Mouse (Mus musculus): ENCODE measurements around the gene Gipc2. TPM values are rescaled to one million over a fixed set of nuclear protein-coding genes. Genes with fewer than 3 reads are reported as not detected.

Gipc2 gene
- polyA plus RNA-seq, 1 experiment from 2014 or later = 9.3 TPM

DNA sequence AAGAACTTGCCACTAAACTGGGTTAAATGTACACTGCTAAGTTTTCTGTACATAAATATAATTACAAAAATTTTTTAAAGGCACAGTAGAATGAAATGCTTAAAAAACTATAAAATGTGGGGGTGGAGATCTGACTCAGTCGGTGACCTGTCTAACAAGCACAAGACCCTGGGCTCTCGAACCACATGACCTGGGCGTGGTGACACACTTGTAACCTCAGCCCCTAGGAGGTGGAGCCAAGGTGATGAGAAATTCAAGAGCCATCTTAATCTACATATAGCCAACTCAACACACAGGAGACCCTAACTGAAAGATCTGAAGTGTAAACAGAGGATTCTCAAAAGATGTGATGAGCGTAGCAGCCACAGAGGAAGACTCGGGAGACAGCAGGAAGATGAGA is 11.9 kb downstream of the Gipc2 start:
- Histone ChIP-seq H3K27me3 (ENCODE audit: control insufficient read depth, insufficient read depth, low read length) (no peaks in the 10 kb centered on the region), H3K9me3 (ENCODE audit: control insufficient read depth, low read length) (no peaks in the 10 kb centered on the region), H3K4me1 (ENCODE audit: control insufficient read depth, insufficient read depth, low read length) (no peaks in the 10 kb centered on the region), H3K4me2 (ENCODE audit: low read length) (no peak overlapping the region), H3K9ac (replicated peaks; ENCODE audit: low read length) (no peak overlapping the region), H3K4me3 (replicated peaks; ENCODE audit: low read depth, low read length) (no peak overlapping the region), H3K36me3 (ENCODE audit: control insufficient read depth, insufficient read depth, low read length) (no peaks in the 10 kb centered on the region), H3K27ac (replicated peaks; ENCODE audit: low read depth, low read length) (no peak overlapping the region)
- DNase-seq (no peak), ATAC-seq (ENCODE audit: low FRiP score, low TSS enrichment) (no peak)
- 91% methylated on average over 5 of the region's 5 CpGs for WGBS

DNA sequence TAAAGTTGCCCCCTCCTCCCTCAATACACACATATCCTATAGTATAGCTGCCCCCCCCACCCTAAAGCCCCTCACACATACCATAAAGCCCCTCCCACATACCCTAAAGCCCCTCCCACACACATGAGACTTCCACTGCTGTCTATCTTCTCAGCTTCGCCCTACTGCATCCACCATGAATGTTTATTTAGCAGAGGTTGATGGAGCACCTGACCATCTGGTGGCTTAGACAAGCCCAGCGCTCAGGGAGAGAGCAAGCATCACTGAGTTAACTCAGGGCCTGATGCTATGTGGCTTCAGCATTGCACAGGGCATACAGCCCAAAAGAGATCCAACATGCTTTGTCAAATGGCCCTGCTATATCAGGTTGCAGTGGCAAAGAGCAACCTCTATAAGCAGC is 12.9 kb downstream of the Gipc2 start:
- no peaks in the 10 kb centered on the region for H3K4me1 ChIP-seq (ENCODE audit: control insufficient read depth, insufficient read depth, low read length)
- no peak overlapping the region for H3K4me2 ChIP-seq (ENCODE audit: low read length)
- no peaks in the 10 kb centered on the region for H3K36me3 ChIP-seq (ENCODE audit: control insufficient read depth, insufficient read depth, low read length)
- no peak overlapping the region for H3K27ac ChIP-seq (replicated peaks; ENCODE audit: low read depth, low read length)
- no peak overlapping the region for H3K9ac ChIP-seq (replicated peaks; ENCODE audit: low read length)
- no peaks in the 10 kb centered on the region for H3K27me3 ChIP-seq (ENCODE audit: control insufficient read depth, insufficient read depth, low read length)
- no peak for ATAC-seq (ENCODE audit: low FRiP score, low TSS enrichment)
- 94% methylated on average over 2 of the region's 2 CpGs for WGBS
- no peak for DNase-seq
- no peak overlapping the region for H3K4me3 ChIP-seq (replicated peaks; ENCODE audit: low read depth, low read length)
- H3K9me3 ChIP-seq (ENCODE audit: control insufficient read depth, low read length) = no peaks in the 10 kb centered on the region

DNA sequence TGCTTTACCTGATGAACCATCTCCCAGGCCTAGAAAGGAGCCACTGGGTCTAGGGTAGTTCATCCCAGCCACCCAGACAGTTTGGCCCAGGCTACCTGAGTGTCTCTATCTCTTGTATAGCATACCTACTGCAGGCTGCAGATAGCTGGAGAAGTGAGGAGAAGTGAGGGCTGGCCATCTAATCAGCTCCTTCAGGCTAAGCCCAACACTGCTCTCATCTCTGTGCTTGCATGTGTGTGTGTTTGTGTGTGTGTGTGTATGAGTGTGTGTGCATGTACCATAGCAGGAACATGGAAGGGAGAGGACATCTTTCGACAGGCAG is 13.6 kb downstream of the Gipc2 start:
- Histone ChIP-seq H3K9me3 (ENCODE audit: control insufficient read depth, low read length) (no peaks in the 10 kb centered on the region), H3K4me3 (replicated peaks; ENCODE audit: low read depth, low read length) (no peak overlapping the region), H3K4me2 (ENCODE audit: low read length) (no peak overlapping the region), H3K27me3 (ENCODE audit: control insufficient read depth, insufficient read depth, low read length) (no peaks in the 10 kb centered on the region), H3K27ac (replicated peaks; ENCODE audit: low read depth, low read length) (no peak overlapping the region), H3K36me3 (ENCODE audit: control insufficient read depth, insufficient read depth, low read length) (no peaks in the 10 kb centered on the region), H3K9ac (replicated peaks; ENCODE audit: low read length) (no peak overlapping the region), H3K4me1 (ENCODE audit: control insufficient read depth, insufficient read depth, low read length) (no peaks in the 10 kb centered on the region)
- peak; percentile 26; the same call in 1 of the 2 replicates for ATAC-seq (ENCODE audit: low FRiP score, low TSS enrichment)
- DNase-seq = no peak
- 90% methylated on average over 1 of the region's 1 CpGs for WGBS

DNA sequence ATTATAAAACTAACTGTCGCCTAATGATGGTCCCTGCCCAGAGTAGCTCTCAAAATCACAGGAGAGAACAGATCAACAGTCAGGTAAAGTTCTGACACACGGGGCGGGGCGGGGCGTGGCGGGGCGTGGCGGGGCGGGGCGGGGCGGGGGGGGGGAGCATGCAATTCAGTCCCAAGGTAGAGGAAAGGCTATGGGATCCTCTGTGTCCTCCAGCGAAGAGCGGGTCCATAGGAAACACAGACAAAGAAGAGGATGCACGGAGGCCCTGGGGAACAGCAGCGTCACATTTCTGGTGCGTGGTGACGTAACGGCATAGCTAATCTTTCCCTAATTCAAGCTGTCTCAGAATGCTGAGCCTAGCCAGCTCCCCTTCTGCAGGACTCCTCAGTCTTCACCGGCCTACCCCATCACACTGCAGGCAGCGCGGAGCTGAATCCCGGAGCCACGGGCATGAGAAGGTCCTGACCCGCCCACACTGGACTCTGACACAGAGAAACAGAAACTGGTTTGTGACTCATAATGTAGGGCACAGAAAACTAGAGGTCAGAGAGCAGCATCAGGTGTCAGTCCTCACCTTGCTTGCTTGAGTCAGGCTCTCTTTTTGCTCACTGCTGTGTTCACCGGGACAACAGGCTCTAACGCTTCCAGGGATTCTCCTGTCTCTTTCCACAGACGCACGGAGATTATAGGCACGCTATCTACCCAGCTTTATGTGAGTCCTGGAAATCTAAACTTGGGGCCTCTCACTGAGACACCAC is 14.1 kb downstream of the Gipc2 start:
- H3K9ac ChIP-seq (replicated peaks; ENCODE audit: low read length) = no peak overlapping the region
- H3K27ac ChIP-seq (replicated peaks; ENCODE audit: low read depth, low read length) = no peak overlapping the region
- H3K4me3 ChIP-seq (replicated peaks; ENCODE audit: low read depth, low read length) = 0 out of 2 replicates have a peak overlapping the region, but pooled peaks have one; percentile 0
- no peaks in the 10 kb centered on the region for H3K36me3 ChIP-seq (ENCODE audit: control insufficient read depth, insufficient read depth, low read length)
- peak overlapping the region; percentile 27 for H3K4me2 ChIP-seq (ENCODE audit: low read length)
- 64% methylated on average over 29 of the region's 29 CpGs for WGBS
- ATAC-seq (ENCODE audit: low FRiP score, low TSS enrichment) (peak; percentile 20; the same call in 1 of the 2 replicates), DNase-seq (peak; percentile 31)
- no peaks in the 10 kb centered on the region for H3K9me3 ChIP-seq (ENCODE audit: control insufficient read depth, low read length)
- H3K27me3 ChIP-seq (ENCODE audit: control insufficient read depth, insufficient read depth, low read length) = no peaks in the 10 kb centered on the region
- no peaks in the 10 kb centered on the region for H3K4me1 ChIP-seq (ENCODE audit: control insufficient read depth, insufficient read depth, low read length)

DNA sequence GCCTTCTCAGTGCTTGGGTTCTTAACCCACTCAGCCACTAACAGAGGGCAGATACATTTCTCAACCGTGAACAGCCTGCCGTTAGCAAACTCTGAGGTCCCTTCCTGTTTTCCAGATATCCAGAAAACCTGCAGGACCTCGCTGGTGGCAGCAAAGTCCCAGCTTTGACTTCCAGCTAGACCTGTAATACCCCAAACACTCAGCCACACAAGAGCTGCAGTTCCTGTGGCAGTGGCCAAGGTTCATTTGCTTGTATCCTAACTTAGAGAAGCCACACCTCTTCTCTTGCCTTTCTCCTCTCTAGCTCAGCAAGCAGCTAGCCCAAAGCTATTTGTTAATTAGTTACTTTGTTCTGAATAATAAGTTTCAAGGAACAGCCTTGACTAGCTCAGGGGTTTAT is 16.2 kb downstream of the Gipc2 start:
- H3K4me1 ChIP-seq (ENCODE audit: control insufficient read depth, insufficient read depth, low read length) = no peaks in the 10 kb centered on the region
- no peak overlapping the region for H3K4me2 ChIP-seq (ENCODE audit: low read length)
- no peaks in the 10 kb centered on the region for H3K36me3 ChIP-seq (ENCODE audit: control insufficient read depth, insufficient read depth, low read length)
- no peak for ATAC-seq (ENCODE audit: low FRiP score, low TSS enrichment)
- H3K27ac ChIP-seq (replicated peaks; ENCODE audit: low read depth, low read length) = no peak overlapping the region
- no peak overlapping the region for H3K9ac ChIP-seq (replicated peaks; ENCODE audit: low read length)
- WGBS = 69% methylated on average over 3 of the region's 3 CpGs
- no peak overlapping the region for H3K4me3 ChIP-seq (replicated peaks; ENCODE audit: low read depth, low read length)
- no peak for DNase-seq
- H3K9me3 ChIP-seq (ENCODE audit: control insufficient read depth, low read length) = no peaks in the 10 kb centered on the region
- no peaks in the 10 kb centered on the region for H3K27me3 ChIP-seq (ENCODE audit: control insufficient read depth, insufficient read depth, low read length)

DNA sequence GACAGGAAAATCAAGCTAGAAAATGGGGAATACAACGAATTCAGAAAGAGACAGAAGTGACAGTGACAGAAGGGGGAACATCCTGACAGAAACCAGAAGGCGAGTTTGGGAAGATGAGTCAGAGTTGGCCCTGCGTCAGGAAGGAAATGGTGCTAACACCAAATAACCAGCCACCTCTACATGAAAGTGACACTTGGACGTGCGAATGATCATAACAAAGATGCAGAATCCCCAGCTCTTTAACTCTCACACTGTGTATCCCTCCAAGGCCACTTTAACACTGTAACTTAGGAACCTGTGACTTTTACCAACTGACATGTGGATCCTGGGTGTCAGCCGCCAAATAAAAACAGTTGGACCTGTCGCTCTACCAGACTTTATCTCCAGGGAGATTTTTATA is 16.6 kb downstream of the Gipc2 start:
- WGBS = 82% methylated on average over 7 of the region's 7 CpGs
- H3K27ac ChIP-seq (replicated peaks; ENCODE audit: low read depth, low read length) = no peak overlapping the region
- no peaks in the 10 kb centered on the region for H3K9me3 ChIP-seq (ENCODE audit: control insufficient read depth, low read length)
- no peaks in the 10 kb centered on the region for H3K27me3 ChIP-seq (ENCODE audit: control insufficient read depth, insufficient read depth, low read length)
- H3K36me3 ChIP-seq (ENCODE audit: control insufficient read depth, insufficient read depth, low read length) = no peaks in the 10 kb centered on the region
- H3K4me1 ChIP-seq (ENCODE audit: control insufficient read depth, insufficient read depth, low read length) = no peaks in the 10 kb centered on the region
- DNase-seq (no peak), ATAC-seq (ENCODE audit: low FRiP score, low TSS enrichment) (no peak)
- H3K4me2 ChIP-seq (ENCODE audit: low read length) = no peak overlapping the region
- no peak overlapping the region for H3K4me3 ChIP-seq (replicated peaks; ENCODE audit: low read depth, low read length)
- H3K9ac ChIP-seq (replicated peaks; ENCODE audit: low read length) = no peak overlapping the region

DNA sequence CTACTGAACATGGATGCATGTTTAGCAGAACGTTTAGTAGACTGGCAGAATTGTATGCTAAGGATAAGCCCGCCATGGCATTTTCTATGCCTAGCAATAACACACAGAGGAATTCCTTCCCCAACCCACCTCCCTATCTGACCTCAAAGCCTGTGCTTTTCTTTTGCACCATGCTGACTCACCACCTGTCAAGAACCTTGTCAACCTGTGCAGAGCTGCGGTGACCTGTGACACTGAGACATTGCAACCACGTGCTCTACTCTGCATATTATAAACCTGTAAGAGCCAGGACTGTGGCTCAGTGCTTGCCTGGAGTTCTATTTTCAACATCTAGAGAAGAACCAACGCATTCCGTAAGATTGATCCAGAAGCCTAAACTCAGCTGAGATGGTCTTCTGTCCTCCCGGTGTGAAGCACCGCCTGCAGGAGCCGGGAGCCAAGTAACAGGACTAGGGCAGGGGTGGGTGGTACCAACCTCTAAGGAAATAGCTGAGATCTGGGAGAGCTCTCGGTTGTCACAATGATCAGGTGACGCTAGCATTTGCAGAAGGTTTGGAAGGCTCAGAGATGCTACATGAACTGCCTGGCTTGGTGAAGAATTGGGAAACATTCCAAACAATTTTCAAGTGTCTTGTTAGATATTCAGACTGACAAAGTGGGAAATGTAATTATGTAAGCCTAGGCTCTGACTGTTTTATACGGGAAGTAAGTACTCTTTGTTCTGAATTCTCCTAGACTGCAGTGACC is 18.8 kb downstream of the Gipc2 start:
- 77% methylated on average over 12 of the region's 12 CpGs for WGBS
- Histone ChIP-seq H3K36me3 (ENCODE audit: control insufficient read depth, insufficient read depth, low read length) (no peaks in the 10 kb centered on the region), H3K9me3 (ENCODE audit: control insufficient read depth, low read length) (no peaks in the 10 kb centered on the region), H3K9ac (replicated peaks; ENCODE audit: low read length) (no peak overlapping the region), H3K4me3 (replicated peaks; ENCODE audit: low read depth, low read length) (no peak overlapping the region), H3K27ac (replicated peaks; ENCODE audit: low read depth, low read length) (no peak overlapping the region), H3K27me3 (ENCODE audit: control insufficient read depth, insufficient read depth, low read length) (no peaks in the 10 kb centered on the region), H3K4me2 (ENCODE audit: low read length) (no peak overlapping the region), H3K4me1 (ENCODE audit: control insufficient read depth, insufficient read depth, low read length) (no peaks in the 10 kb centered on the region)
- DNase-seq (no peak), ATAC-seq (ENCODE audit: low FRiP score, low TSS enrichment) (no peak)

DNA sequence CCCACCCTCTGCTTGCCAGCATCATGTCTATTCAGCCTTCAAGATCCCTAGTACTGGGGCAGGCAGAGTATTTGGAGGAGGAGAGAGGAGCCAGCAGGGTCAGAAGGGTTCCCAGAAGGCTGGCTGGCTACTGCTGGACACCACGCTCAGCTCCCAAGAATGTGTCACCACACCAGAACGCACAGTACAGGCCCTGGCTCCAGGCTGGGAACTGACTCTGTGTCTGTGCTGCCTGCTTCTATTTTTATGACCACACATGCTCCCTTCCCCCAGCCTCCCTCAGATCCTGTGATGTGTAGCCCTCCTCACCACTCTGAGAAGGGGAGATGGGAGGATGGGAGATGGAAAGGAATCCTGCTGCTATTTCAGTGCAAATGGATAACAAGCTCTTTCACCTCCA is 20.8 kb downstream of the Gipc2 start:
- ATAC-seq (ENCODE audit: low FRiP score, low TSS enrichment) (no peak; the same call in 1 of the 2 replicates), DNase-seq (no peak)
- 71% methylated on average over 2 of the region's 2 CpGs for WGBS
- H3K36me3 ChIP-seq (ENCODE audit: control insufficient read depth, insufficient read depth, low read length) = no peaks in the 10 kb centered on the region
- no peaks in the 10 kb centered on the region for H3K9me3 ChIP-seq (ENCODE audit: control insufficient read depth, low read length)
- no peak overlapping the region for H3K9ac ChIP-seq (replicated peaks; ENCODE audit: low read length)
- H3K4me2 ChIP-seq (ENCODE audit: low read length) = no peak overlapping the region
- H3K27ac ChIP-seq (replicated peaks; ENCODE audit: low read depth, low read length) = no peak overlapping the region
- H3K4me3 ChIP-seq (replicated peaks; ENCODE audit: low read depth, low read length) = no peak overlapping the region
- no peaks in the 10 kb centered on the region for H3K4me1 ChIP-seq (ENCODE audit: control insufficient read depth, insufficient read depth, low read length)
- H3K27me3 ChIP-seq (ENCODE audit: control insufficient read depth, insufficient read depth, low read length) = no peaks in the 10 kb centered on the region

Data from midbrain, embryonic 14.5 days (tissue).